Mouse (Mus musculus) forebrain, embryonic 11.5 days (tissue): ENCODE data around the gene Wdr47. TPM values are rescaled to one million over a fixed set of nuclear protein-coding genes. Genes with fewer than 3 reads are reported as not detected.

ENCODE experiments used
- ATAC-seq: fragments of 200-750 bp; cut with Nextera tagmentation; replicated peaks from 2 replicates; pipeline ENCODE4 v1.8.0; 2017; ENCODE audit warnings: moderate TSS enrichment; ENCODE audit not compliant: low FRiP score
- DNase-seq: peaks from one replicate; pipeline ENCODE4 v3.0.0-alpha.2; 2017; ENCODE audit warnings: low spot score
- H3K27ac ChIP-seq: fragments of 300-500 bp; sonication (generic); 2 replicates; pipeline ENCODE4 v1.5.1; 2014; ENCODE audit warnings: low read depth, low read length
- H3K27me3 ChIP-seq: fragments of 300-500 bp; sonication (generic); 2 replicates; pipeline ENCODE4 v1.6.1; 2014; ENCODE audit warnings: mild to moderate bottlenecking, low read length, mixed read lengths; ENCODE audit not compliant: control insufficient read depth, insufficient read depth
- H3K36me3 ChIP-seq: fragments of 300-500 bp; sonication (generic); 2 replicates; pipeline ENCODE4 v1.6.1; 2014; ENCODE audit warnings: mild to moderate bottlenecking, low read length, moderate library complexity, mixed read lengths; ENCODE audit not compliant: control insufficient read depth, insufficient read depth
- H3K4me1 ChIP-seq: fragments of 300-500 bp; sonication (generic); replicated peaks from 2 replicates; pipeline ENCODE4 v1.6.1; 2014; ENCODE audit warnings: low read length, mixed read lengths; ENCODE audit not compliant: control insufficient read depth, insufficient read depth
- H3K4me2 ChIP-seq: fragments of 300-500 bp; sonication (generic); 2 replicates; pipeline ENCODE4 v1.6.1; 2014; ENCODE audit warnings: low read depth, mild to moderate bottlenecking, low read length, moderate library complexity, mixed read lengths; ENCODE audit not compliant: severe bottlenecking
- H3K4me3 ChIP-seq: fragments of 300-500 bp; sonication (generic); 2 replicates; pipeline ENCODE4 v1.5.1; 2014; ENCODE audit warnings: low read depth, low read length
- H3K9ac ChIP-seq: fragments of 300-500 bp; sonication (generic); 2 replicates; pipeline ENCODE4 v1.6.1; 2014; ENCODE audit warnings: low read length
- H3K9me3 ChIP-seq: fragments of 300-500 bp; sonication (generic); 2 replicates; pipeline ENCODE4 v1.6.1; 2016; ENCODE audit warnings: low read length, mixed read lengths; ENCODE audit not compliant: control insufficient read depth
- WGBS: fragments of 180-500 bp; shearing (Covaris S2); extraction: QIAGEN DNeasy Blood & Tissue Kit; methylation state at CpG from one replicate; pipeline ENCODE4 v1.1.7; 2014; 5-methylcytosine and 5-hydroxymethylcytosine counted together
- polyA plus RNA-seq: library from polyadenylated mRNA; unstranded; fragments of >200 nt; fragmentation: Nextera tagmentation; extraction: Ambion mirVana; gene quantifications from 2 replicates; pipeline ENCODE4 v1.2.1, GENCODE M21; 2014

Gene Wdr47
- polyA plus RNA-seq = 30.1 and 32.2 TPM in 2 replicates

GRCm38 (mm10) chr3:108590786-108591529, at the start of gene Wdr47:
Wdr47 (plus strand) TSS chr3:108591279.
- H3K4me3 ChIP-seq = peak within 1 kb of the TSS; percentile 92
- no peaks in the 10 kb centered on the region for H3K27me3 ChIP-seq
- H3K4me2 ChIP-seq = peak within 1 kb of the TSS; percentile 95
- H3K9me3 ChIP-seq = no peaks in the 10 kb centered on the region
- WGBS = 5% methylated on average over 44 of the region's 44 CpGs
- DNase-seq = peak; percentile 98
- H3K36me3 ChIP-seq = no peaks in the 10 kb centered on the region
- H3K27ac ChIP-seq = peak within 1 kb of the TSS; percentile 87
- peak; percentile 100 for ATAC-seq
- no peaks in the 10 kb centered on the region for H3K4me1 ChIP-seq
- peak within 1 kb of the TSS; percentile 75 for H3K9ac ChIP-seq

DNA sequence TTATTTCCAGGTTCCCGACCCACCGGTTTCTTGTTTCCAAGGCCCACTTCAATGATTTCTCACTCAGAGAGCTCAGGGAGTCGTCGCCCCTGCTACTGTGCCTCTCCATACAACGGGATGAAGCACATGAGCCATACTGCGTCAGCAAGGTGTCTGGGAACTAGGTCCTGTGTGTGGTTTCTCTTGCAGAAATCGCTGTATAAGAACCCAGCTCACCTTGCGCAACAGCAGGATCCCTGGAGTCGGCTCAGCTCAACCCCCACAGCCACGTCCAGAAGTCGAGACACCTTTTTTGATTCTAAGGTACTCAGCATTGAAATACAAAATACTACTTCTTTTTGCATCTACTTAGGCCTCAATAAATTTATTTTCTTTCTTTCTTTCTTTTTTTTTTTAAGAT, 48.8 kb upstream of the Wdr47 start:
- ATAC-seq (no peak), DNase-seq (no peak)
- Histone ChIP-seq H3K4me2 (no peak overlapping the region), H3K9me3 (no peaks in the 10 kb centered on the region), H3K27me3 (no peaks in the 10 kb centered on the region), H3K4me1 (no peaks in the 10 kb centered on the region), H3K4me3 (no peak overlapping the region), H3K36me3 (no peaks in the 10 kb centered on the region), H3K9ac (no peak overlapping the region), H3K27ac (no peak overlapping the region)
- WGBS = 86% methylated on average over 11 of the region's 11 CpGs

GRCm38 (mm10) chr3:108554111-108554561, 36.9 kb upstream of the Wdr47 start:
- ATAC-seq = peak; percentile 80
- H3K27me3 ChIP-seq = no peaks in the 10 kb centered on the region
- DNase-seq = no peak

DNA sequence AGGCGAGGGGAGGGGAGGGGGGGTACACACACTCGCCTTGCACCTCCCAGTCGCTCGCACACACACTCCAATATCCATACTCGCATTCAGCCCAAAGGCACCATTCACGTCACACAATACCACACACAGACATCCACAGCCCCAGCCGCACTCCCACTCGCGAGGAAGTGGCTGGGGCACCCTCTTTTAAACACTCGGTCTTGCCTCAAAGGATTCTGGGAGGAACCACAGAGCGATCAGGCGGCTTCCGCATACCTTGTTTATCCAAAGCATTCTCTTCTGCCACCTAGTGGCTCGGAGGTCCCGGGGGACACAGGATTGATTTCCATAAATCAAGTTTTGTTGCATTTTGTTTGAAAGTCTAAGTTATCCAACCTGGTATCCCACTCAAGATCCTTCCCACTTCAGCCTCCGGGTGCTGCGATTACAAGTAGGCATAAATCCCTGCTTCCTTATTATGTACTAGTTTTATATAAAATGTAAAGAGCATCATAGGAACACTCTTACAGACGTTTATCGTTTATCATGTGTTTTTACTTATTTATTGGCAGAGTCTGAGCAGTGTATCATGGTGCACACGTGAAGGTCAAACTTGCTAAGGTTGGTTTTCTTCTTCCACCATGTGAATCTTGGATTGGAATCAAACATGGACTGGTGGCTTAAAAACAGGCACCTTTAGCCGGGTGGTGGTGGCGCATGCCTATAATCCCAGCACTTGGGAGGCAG, 36.3 kb upstream of the Wdr47 start:
- peak; percentile 95 for ATAC-seq

More at GRCm38 (mm10) chr3:108554111-108554561, 36.9 kb upstream of the Wdr47 start:
- Histone ChIP-seq H3K4me1 (no peaks in the 10 kb centered on the region; the same call in 1 of the 2 replicates), H3K4me2 (peak overlapping the region; percentile 78), H3K4me3 (peak overlapping the region; percentile 91), H3K27ac (peak overlapping the region; percentile 83), H3K9ac (peak overlapping the region; percentile 98), H3K36me3 (no peaks in the 10 kb centered on the region; the same call in 1 of the 2 replicates), H3K9me3 (no peaks in the 10 kb centered on the region)
- under 1% methylated on average over 42 of the region's 42 CpGs for WGBS

GRCm38 (mm10) chr3:108557888-108558287, 33.2 kb upstream of the Wdr47 start:
- no peaks in the 10 kb centered on the region for H3K9me3 ChIP-seq
- ATAC-seq (no peak), DNase-seq (no peak)
- H3K4me1 ChIP-seq = peaks cover 2% of the 10 kb centered on the region; the same call in 1 of the 2 replicates
- no peak overlapping the region for H3K9ac ChIP-seq
- no peaks in the 10 kb centered on the region; the same call in 1 of the 2 replicates for H3K36me3 ChIP-seq
- no peak overlapping the region for H3K4me2 ChIP-seq
- no peak overlapping the region for H3K4me3 ChIP-seq
- H3K27ac ChIP-seq = no peak overlapping the region
- WGBS = 93% methylated on average over 4 of the region's 4 CpGs
- H3K27me3 ChIP-seq = no peaks in the 10 kb centered on the region

More for the DNA sequence above, 36.3 kb upstream of the Wdr47 start:
- Histone ChIP-seq H3K36me3 (no peaks in the 10 kb centered on the region; the same call in 1 of the 2 replicates), H3K4me3 (peak overlapping the region; percentile 91), H3K9me3 (no peaks in the 10 kb centered on the region), H3K9ac (peak overlapping the region; percentile 98), H3K4me1 (no peaks in the 10 kb centered on the region; the same call in 1 of the 2 replicates), H3K27me3 (no peaks in the 10 kb centered on the region), H3K4me2 (peak overlapping the region; percentile 78), H3K27ac (peak overlapping the region; percentile 83)
- peak; percentile 93 for DNase-seq
- WGBS = 18% methylated on average over 22 of the region's 22 CpGs

GRCm38 (mm10) chr3:108562133-108562730, 28.8 kb upstream of the Wdr47 start, which contains the start of gene Tmem167b:
Tmem167b (minus strand) TSS chr3:108562466.
- peak within 1 kb of the TSS; percentile 86 for H3K4me3 ChIP-seq
- peak; percentile 96 for DNase-seq
- H3K4me1 ChIP-seq = peaks cover 4% of the 10 kb centered on the region; the same call in 1 of the 2 replicates
- H3K9me3 ChIP-seq = no peaks in the 10 kb centered on the region
- H3K27ac ChIP-seq = peak within 1 kb of the TSS; percentile 88
- 1% methylated on average over 45 of the region's 45 CpGs for WGBS
- H3K9ac ChIP-seq = peak within 1 kb of the TSS; percentile 79
- H3K4me2 ChIP-seq = peak within 1 kb of the TSS; percentile 75
- H3K36me3 ChIP-seq = no peaks in the 10 kb centered on the region; the same call in 1 of the 2 replicates
- ATAC-seq = peak; percentile 97
- H3K27me3 ChIP-seq = no peaks in the 10 kb centered on the region

DNA sequence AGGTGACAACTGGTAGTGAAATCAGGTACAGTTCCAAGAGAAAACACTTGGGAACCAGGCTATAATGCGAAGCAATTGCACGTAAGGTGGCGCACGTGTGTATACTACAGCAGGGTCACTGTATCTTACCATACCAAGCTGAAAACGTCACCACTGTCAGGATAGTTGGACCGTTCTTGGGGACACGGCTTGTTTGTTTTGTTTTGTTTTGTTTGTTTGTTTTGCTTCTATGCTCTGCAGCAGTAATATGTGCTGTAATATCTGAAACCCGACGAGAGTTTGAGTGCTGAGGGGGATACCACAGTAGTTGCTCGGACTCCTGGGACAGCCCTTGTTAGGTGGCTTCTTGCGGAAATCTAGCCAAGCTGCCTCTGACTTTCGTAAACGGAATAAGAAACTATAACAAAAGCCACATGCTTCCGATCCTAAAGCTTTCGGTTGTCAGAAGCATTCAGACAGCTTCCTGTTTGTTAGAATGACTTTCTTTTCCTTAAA, 28.3 kb upstream of the Wdr47 start:
- Histone ChIP-seq H3K27ac (peak overlapping the region; percentile 88), H3K9me3 (no peaks in the 10 kb centered on the region), H3K27me3 (no peaks in the 10 kb centered on the region), H3K4me1 (peaks cover 4% of the 10 kb centered on the region; the same call in 1 of the 2 replicates), H3K9ac (peak overlapping the region; percentile 52), H3K4me3 (peak overlapping the region; percentile 86), H3K36me3 (no peaks in the 10 kb centered on the region; the same call in 1 of the 2 replicates), H3K4me2 (peak overlapping the region; percentile 75)
- ATAC-seq (peak; percentile 62), DNase-seq (peak; percentile 56)
- 14% methylated on average over 15 of the region's 15 CpGs for WGBS

GRCm38 (mm10) chr3:108563309-108563708, 27.8 kb upstream of the Wdr47 start:
- ATAC-seq (no peak; the same call in 1 of the 2 replicates), DNase-seq (peak; percentile 80)
- 11% methylated on average over 4 of the region's 4 CpGs for WGBS
- peak overlapping the region; percentile 75 for H3K4me2 ChIP-seq
- H3K9ac ChIP-seq = peak overlapping the region; percentile 52; the same call in 1 of the 2 replicates
- H3K36me3 ChIP-seq = no peaks in the 10 kb centered on the region; the same call in 1 of the 2 replicates
- H3K4me3 ChIP-seq = peak overlapping the region; percentile 86
- no peaks in the 10 kb centered on the region for H3K27me3 ChIP-seq
- peak overlapping the region; percentile 88 for H3K27ac ChIP-seq
- H3K9me3 ChIP-seq = no peaks in the 10 kb centered on the region
- peaks cover 4% of the 10 kb centered on the region; the same call in 1 of the 2 replicates for H3K4me1 ChIP-seq
